Mouse (Mus musculus): ENCODE results near the gene Chil6. TPM values are rescaled to one million over a fixed set of nuclear protein-coding genes. Genes with fewer than 3 reads are reported as not detected.

Gene Chil6
- 0.02 and 0.05 TPM in 2 replicates for polyA plus RNA-seq (2012; rRNA removed)

DNA sequence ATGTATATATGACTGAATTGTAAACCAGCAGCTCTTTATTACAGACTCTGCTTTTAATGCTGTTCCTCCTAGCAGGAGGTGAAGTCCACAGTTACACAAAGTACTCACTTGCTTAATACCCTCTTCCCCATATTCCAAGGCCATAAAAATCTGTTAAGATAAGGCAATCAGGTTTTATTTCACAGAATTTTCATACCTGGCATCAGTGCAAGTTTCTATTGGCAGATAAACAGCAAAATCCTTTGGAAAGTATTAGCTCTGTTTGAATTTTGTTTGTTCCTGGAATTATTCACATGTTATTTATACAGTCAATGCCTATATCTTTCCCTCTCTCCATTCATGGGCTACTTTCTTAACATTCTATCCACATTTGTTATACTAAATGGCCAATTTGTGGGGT lies at the start of gene Chil6:
Gene Chil6, minus strand, starts transcription at position 101 of the 400 bp plus-strand sequence.

Other genes starting within 250 kb of the Chil6 start
- 0.21 and 0.43 TPM in 2 replicates for gene Chil3, start 238.6 kb downstream of the Chil6 start, polyA plus RNA-seq (2012; rRNA removed)
- gene Chil4, start 186.7 kb downstream of the Chil6 start, polyA plus RNA-seq (2012; rRNA removed), result not detected in 2 replicates
- 1.9 and 2.3 TPM in 2 replicates for gene Dennd2d, start 76.2 kb upstream of the Chil6 start, polyA plus RNA-seq (2012; rRNA removed)
- gene Dram2, start 141.6 kb upstream of the Chil6 start, polyA plus RNA-seq (2012; rRNA removed), result 15.2 and 19.9 TPM in 2 replicates
- 11.2 and 13.6 TPM in 2 replicates for gene Cept1, start 141.6 kb upstream of the Chil6 start, polyA plus RNA-seq (2012; rRNA removed)

Measured in liver, embryonic 14 days (tissue).